In genomic region chr17:49563830-49564470, GRCm38 (mm10) we compare ENCODE assay signal across 8 mouse cellular contexts. TPM values are rescaled to one million over a fixed set of nuclear protein-coding genes. Genes with fewer than 3 reads are reported as not detected.
DNase-seq lines count a peak whose midpoint lies in the region; ATAC-seq and TF ChIP-seq lines count a peak whose summit lies in the region.

Daam2 (minus strand) TSS chr17:49564343.

- no peaks in the 10 kb centered on the region for H3K4me1 ChIP-seq in intestine, postnatal 0 days (replicated peaks; ENCODE audit: control insufficient read depth, insufficient read depth, low read length)
- peaks cover 18% of the 10 kb centered on the region for H3K4me1 ChIP-seq in midbrain, embryonic 13.5 days (replicated peaks)
- H3K4me1 ChIP-seq in stomach, embryonic 16.5 days (ENCODE audit: control insufficient read depth, insufficient read depth, low read length): peaks cover 9% of the 10 kb centered on the region; the same call in 1 of the 2 replicates

- H3K4me2 ChIP-seq in intestine, postnatal 0 days (replicated peaks; ENCODE audit: low read depth): peak within 1 kb of the TSS; percentile 65
- peak within 1 kb of the TSS; percentile 84 for H3K4me2 ChIP-seq in midbrain, embryonic 13.5 days (replicated peaks)
- peak within 1 kb of the TSS; percentile 74 for H3K4me2 ChIP-seq in stomach, embryonic 16.5 days (ENCODE audit: low read depth, low read length)

- H3K4me3 ChIP-seq in intestine, postnatal 0 days (ENCODE audit: low read depth, low read length): peak within 1 kb of the TSS; percentile 44
- peak within 1 kb of the TSS; percentile 46 for H3K4me3 ChIP-seq in midbrain, embryonic 13.5 days (replicated peaks)
- H3K4me3 ChIP-seq in stomach, embryonic 16.5 days (replicated peaks; ENCODE audit: low read length): peak within 1 kb of the TSS; percentile 49

- intact Hi-C loops in left cerebral cortex, postnatal 4 days (cut with DNase I): no loop called here

- H3K27ac ChIP-seq in intestine, postnatal 0 days (ENCODE audit: low read depth, low read length): peak within 1 kb of the TSS; percentile 60; the same call in 1 of the 2 replicates
- no peak within 1 kb of the TSS for H3K27ac ChIP-seq in midbrain, embryonic 13.5 days
- H3K27ac ChIP-seq in stomach, embryonic 16.5 days (ENCODE audit: low read length): peak within 1 kb of the TSS; percentile 74

- TF ChIP-seq CTCF in intestine, postnatal 0 days (IDR thresholded peaks at IDR 0.05; ENCODE audit: low read depth): no peak

- H3K9ac ChIP-seq in intestine, postnatal 0 days (ENCODE audit: low read depth, low read length): peak within 1 kb of the TSS; percentile 43
- H3K9ac ChIP-seq in midbrain, embryonic 13.5 days (replicated peaks): peak within 1 kb of the TSS; percentile 60
- H3K9ac ChIP-seq in stomach, embryonic 16.5 days (ENCODE audit: low read length): peak within 1 kb of the TSS; percentile 70

- H3K36me3 ChIP-seq in intestine, postnatal 0 days (ENCODE audit: control insufficient read depth, insufficient read depth): no peaks in the 10 kb centered on the region
- H3K36me3 ChIP-seq in midbrain, embryonic 13.5 days: no peaks in the 10 kb centered on the region
- H3K36me3 ChIP-seq in stomach, embryonic 16.5 days (ENCODE audit: control insufficient read depth, insufficient read depth, low read length): no peaks in the 10 kb centered on the region

- no peaks in the 10 kb centered on the region for H3K9me3 ChIP-seq in intestine, postnatal 0 days (ENCODE audit: control insufficient read depth)
- no peaks in the 10 kb centered on the region for H3K9me3 ChIP-seq in midbrain, embryonic 13.5 days
- H3K9me3 ChIP-seq in stomach, embryonic 16.5 days (replicated peaks; ENCODE audit: control insufficient read depth, low read length): no peaks in the 10 kb centered on the region

- DNase-seq in adrenal gland, adult 8-10 months: peak; percentile 85
- peak; percentile 82 for DNase-seq in embryo, embryonic 9.5 days (ENCODE audit: extremely low spot score)
- DNase-seq in gastrocnemius, postnatal 4 days (ENCODE audit: low spot score in 2 of 2): peak; percentile 60 to 73
- peak; percentile 50 for DNase-seq in left cerebral cortex, postnatal 4 days
- DNase-seq in thymus, postnatal 10 days (ENCODE audit: low spot score in 2 of 2): no peak

- 0 out of 2 replicates have a peak, but pooled peaks cover 2% of the 10 kb centered on the region for H3K27me3 ChIP-seq in intestine, postnatal 0 days (replicated peaks; ENCODE audit: control insufficient read depth, insufficient read depth, low read length)
- H3K27me3 ChIP-seq in midbrain, embryonic 13.5 days: peaks cover 24% of the 10 kb centered on the region
- no peaks in the 10 kb centered on the region for H3K27me3 ChIP-seq in stomach, embryonic 16.5 days (ENCODE audit: control insufficient read depth, insufficient read depth, low read length)

- WGBS in intestine, postnatal 0 days: 3% methylated on average over 38 of the region's 38 CpGs
- 4% methylated on average over 38 of the region's 38 CpGs for WGBS in midbrain, embryonic 13.5 days
- 2% methylated on average over 38 of the region's 38 CpGs for WGBS in stomach, embryonic 16.5 days

- ATAC-seq in intestine, postnatal 0 days: peak; percentile 69
- ATAC-seq in midbrain, embryonic 13.5 days: peak; percentile 89
- peak; percentile 88 for ATAC-seq in stomach, embryonic 16.5 days (ENCODE audit: insufficient read depth, low FRiP score)

RNA-seq across cellular contexts. Expression of gene Daam2, which starts in this region (rescaled TPM):
- total RNA-seq in adrenal gland, adult 8-10 months (2022): 10 to 100 TPM; 30.1 to 38.9 (median 36.7) TPM
- 10 to 100 TPM; 16.4 to 18.6 TPM for total RNA-seq in gastrocnemius, postnatal 4 days (2021)
- 1.5 and 1.7 TPM in 2 replicates for polyA plus RNA-seq in intestine, postnatal 0 days (2015; fragmentation: Nextera tagmentation; extraction: Ambion mirVana)
- total RNA-seq in left cerebral cortex, postnatal 4 days (2021): 10 to 100 TPM; 14.0 to 15.8 TPM
- 1.6 and 1.7 TPM in 2 replicates for polyA plus RNA-seq in midbrain, embryonic 13.5 days (2015; fragmentation: Nextera tagmentation; extraction: Ambion mirVana)
- 7.0 and 7.9 TPM in 2 replicates for polyA plus RNA-seq in stomach, embryonic 16.5 days (2015; fragmentation: Nextera tagmentation; extraction: Ambion mirVana)

Comparison
In these comparisons a context has a peak if more than half of its experiments do, and no peak if none do; other contexts are left out.
1. DNase-seq: peak in adrenal gland, adult 8-10 months (single experiment), embryo, embryonic 9.5 days (single experiment), gastrocnemius, postnatal 4 days (2 of 2) and left cerebral cortex, postnatal 4 days (single experiment); none in thymus, postnatal 10 days (0 of 2).
2. Peak in every context shown above with its lines, with median percentiles within 50 percentile points of each other: ATAC-seq, H3K4me2 ChIP-seq, H3K4me3 ChIP-seq and H3K9ac ChIP-seq.